Mouse (Mus musculus) midbrain, postnatal 0 days (tissue): ENCODE measurements at regions not wholly inside any gene's neighbourhood (a gene's known extent, or its start where the extent isn't known, plus 50 kb on each side); places are given as distances from the start of the nearest gene placed in this dataset.

ENCODE experiments used
- ATAC-seq: fragments of 200-750 bp; cut with Nextera tagmentation; 2 replicates; pipeline ENCODE4 v1.8.0; 2017; ENCODE audit warnings: moderate number of reproducible peaks, mild to moderate bottlenecking, moderate TSS enrichment, moderate library complexity; ENCODE audit not compliant: low FRiP score
- DNase-seq: peaks from one replicate; pipeline ENCODE4 v3.0.0-alpha.2; 2015; ENCODE audit warnings: low spot score
- H3K27ac ChIP-seq: fragments of 300-500 bp; sonication (generic); 2 replicates; pipeline ENCODE4 v1.5.1; 2014; ENCODE audit warnings: low read depth, mild to moderate bottlenecking, low read length, mixed read lengths
- H3K27me3 ChIP-seq: fragments of 300-500 bp; sonication (generic); 2 replicates; pipeline ENCODE4 v1.6.1; 2014; ENCODE audit warnings: low read length, control low read depth, mixed read lengths; ENCODE audit not compliant: insufficient read depth
- H3K36me3 ChIP-seq: fragments of 300-500 bp; sonication (generic); 2 replicates; pipeline ENCODE4 v1.6.1; 2014; ENCODE audit warnings: low read length, control low read depth, mixed read lengths; ENCODE audit not compliant: insufficient read depth
- H3K4me1 ChIP-seq: fragments of 300-500 bp; sonication (generic); 2 replicates; pipeline ENCODE4 v1.6.1; 2014; ENCODE audit warnings: mild to moderate bottlenecking, control low read depth, antibody characterized with exemption, low read length, mixed read lengths; ENCODE audit not compliant: insufficient read depth
- H3K4me2 ChIP-seq: fragments of 300-500 bp; sonication (generic); 2 replicates; pipeline ENCODE4 v1.6.1; 2014; ENCODE audit warnings: low read depth, mild to moderate bottlenecking, low read length, mixed read lengths; ENCODE audit not compliant: poor library complexity, severe bottlenecking
- H3K4me3 ChIP-seq: fragments of 300-500 bp; sonication (generic); 2 replicates; pipeline ENCODE4 v1.5.1; 2014; ENCODE audit warnings: low read depth, mild to moderate bottlenecking, low read length, moderate library complexity
- H3K9ac ChIP-seq: fragments of 300-500 bp; sonication (generic); replicated peaks from 2 replicates; pipeline ENCODE4 v1.6.1; 2014; ENCODE audit warnings: mild to moderate bottlenecking, low read length, moderate library complexity, mixed read lengths; ENCODE audit not compliant: poor library complexity, severe bottlenecking
- H3K9me3 ChIP-seq: fragments of 300-500 bp; sonication (generic); 2 replicates; pipeline ENCODE4 v1.6.1; 2016; ENCODE audit warnings: low read length, control low read depth
- CTCF ChIP-seq: IDR thresholded peaks from 2 replicates; pipeline ENCODE4 v1.5.1; 2016; ENCODE audit warnings: antibody characterized with exemption, mild to moderate bottlenecking
- WGBS: fragments of 180-500 bp; shearing (Covaris S2); extraction: QIAGEN DNeasy Blood & Tissue Kit; methylation state at CpG from one replicate; pipeline ENCODE4 v1.1.7; 2014; 5-methylcytosine and 5-hydroxymethylcytosine counted together

DNA sequence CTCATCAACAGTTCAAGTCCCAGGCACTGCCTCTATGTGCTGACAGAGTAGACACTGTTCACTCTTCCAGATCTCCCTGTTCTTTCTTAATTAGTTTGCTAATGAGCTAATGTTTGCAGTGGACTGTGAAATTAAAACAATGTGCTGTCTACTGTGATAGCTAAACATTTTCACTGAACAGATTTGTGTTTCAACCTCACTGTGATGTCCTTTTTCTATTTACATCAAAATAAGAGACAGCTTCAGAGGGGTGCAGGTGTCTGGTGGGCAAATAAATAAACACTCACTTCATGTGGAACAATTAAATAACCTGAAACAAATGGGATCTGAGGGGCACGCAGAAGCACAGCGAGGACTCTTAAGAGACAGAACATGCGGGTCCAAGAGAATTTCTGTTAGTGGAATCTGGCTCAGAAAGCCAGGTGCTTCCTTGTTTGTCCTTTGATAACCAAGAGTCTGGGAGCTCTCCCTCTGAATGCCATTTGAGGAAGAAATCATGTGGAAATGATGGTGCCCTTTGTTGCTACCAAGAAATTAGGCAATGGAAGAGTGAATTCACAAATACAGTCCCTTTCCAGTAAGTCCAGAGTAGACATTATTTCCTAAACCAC is 269.6 kb upstream of the Luzp2 start:
- no peaks in the 10 kb centered on the region for H3K9me3 ChIP-seq
- no peaks in the 10 kb centered on the region for H3K36me3 ChIP-seq
- H3K4me3 ChIP-seq = no peak overlapping the region
- H3K9ac ChIP-seq = no peak overlapping the region
- no peaks in the 10 kb centered on the region for H3K4me1 ChIP-seq
- no peak for ATAC-seq
- TF ChIP-seq CTCF = no peak
- no peak overlapping the region for H3K27ac ChIP-seq
- DNase-seq = peak; percentile 61
- no peaks in the 10 kb centered on the region for H3K27me3 ChIP-seq
- 68% methylated on average over 3 of the region's 3 CpGs for WGBS
- H3K4me2 ChIP-seq = no peak overlapping the region

DNA sequence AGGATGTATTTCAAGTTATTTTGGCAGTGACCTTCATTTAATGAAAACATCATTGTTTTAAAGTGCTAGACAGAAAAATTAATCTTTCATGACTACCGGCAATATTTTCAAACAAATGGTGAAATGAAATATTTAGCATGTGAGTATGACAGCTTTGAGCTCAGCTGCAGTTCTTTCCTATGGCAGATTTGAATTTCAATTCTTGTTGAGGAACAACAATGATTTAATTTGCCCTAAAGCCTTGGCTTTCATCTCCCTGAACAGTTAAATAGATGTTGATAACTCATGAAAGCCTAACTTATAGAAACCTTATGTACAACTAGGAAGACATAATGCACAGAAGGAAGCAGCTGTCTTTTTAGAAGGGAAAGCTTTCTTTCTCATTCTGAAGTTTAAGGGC is 235.5 kb upstream of the Luzp2 start:
- Histone ChIP-seq H3K4me2 (no peak overlapping the region), H3K9ac (no peak overlapping the region), H3K4me1 (no peaks in the 10 kb centered on the region), H3K9me3 (no peaks in the 10 kb centered on the region), H3K4me3 (no peak overlapping the region), H3K27me3 (no peaks in the 10 kb centered on the region), H3K27ac (no peak overlapping the region), H3K36me3 (no peaks in the 10 kb centered on the region)
- WGBS = 39% methylated on average over 1 of the region's 1 CpGs
- no peak for ATAC-seq
- DNase-seq = no peak
- TF ChIP-seq CTCF = no peak

DNA sequence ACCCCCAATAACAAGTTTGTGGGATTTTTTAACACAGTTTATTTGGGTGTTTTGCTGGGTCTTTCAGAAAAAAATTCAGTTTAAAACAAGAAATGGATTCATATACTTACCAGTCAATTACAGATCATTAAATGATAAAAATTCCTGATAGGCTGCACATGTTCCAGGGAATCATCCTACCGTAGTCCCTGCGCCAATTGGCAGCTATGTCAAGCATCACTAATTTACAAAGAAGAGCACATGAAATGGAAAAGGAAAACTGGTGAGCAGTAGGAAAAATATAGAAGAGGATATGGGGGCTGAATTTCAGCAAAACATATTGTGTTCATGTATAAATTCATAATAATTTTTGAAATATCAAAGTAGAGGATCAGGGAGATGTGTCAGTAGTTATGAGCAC is 212.9 kb upstream of the Luzp2 start:
- H3K27ac ChIP-seq = no peak overlapping the region
- 82% methylated on average over 2 of the region's 2 CpGs for WGBS
- no peak overlapping the region for H3K9ac ChIP-seq
- no peak for DNase-seq
- no peak for ATAC-seq
- H3K4me3 ChIP-seq = no peak overlapping the region
- H3K9me3 ChIP-seq = no peaks in the 10 kb centered on the region
- no peaks in the 10 kb centered on the region for H3K27me3 ChIP-seq
- H3K4me2 ChIP-seq = no peak overlapping the region
- no peaks in the 10 kb centered on the region for H3K36me3 ChIP-seq
- no peak for TF ChIP-seq CTCF
- H3K4me1 ChIP-seq = no peaks in the 10 kb centered on the region

DNA sequence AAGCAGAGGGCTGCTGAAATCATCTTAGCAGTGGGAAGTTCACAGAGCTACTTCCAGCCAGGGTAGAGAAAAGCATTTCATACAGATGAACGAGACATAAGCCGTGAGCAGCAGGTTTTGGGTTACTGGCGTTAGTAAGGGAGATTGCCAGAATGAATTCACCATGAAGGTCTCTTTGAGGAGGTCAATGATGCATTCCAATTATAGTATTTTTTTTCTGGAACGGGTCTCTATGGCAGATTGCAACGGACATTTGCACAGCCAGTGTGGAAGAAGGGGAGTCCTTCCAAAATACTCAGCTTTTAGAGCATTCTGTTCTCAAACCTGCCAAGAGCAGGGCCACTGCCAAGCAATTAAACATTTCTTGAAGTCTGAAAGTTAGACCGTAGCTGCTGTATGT is 201.4 kb upstream of the Luzp2 start:
- Histone ChIP-seq H3K27ac (no peak overlapping the region), H3K4me1 (no peaks in the 10 kb centered on the region; the same call in 1 of the 2 replicates), H3K36me3 (no peaks in the 10 kb centered on the region), H3K9me3 (no peaks in the 10 kb centered on the region), H3K4me3 (no peak overlapping the region), H3K4me2 (no peak overlapping the region), H3K27me3 (no peaks in the 10 kb centered on the region), H3K9ac (no peak overlapping the region)
- ATAC-seq (no peak), DNase-seq (peak; percentile 54)
- no peak for TF ChIP-seq CTCF
- 51% methylated on average over 6 of the region's 6 CpGs for WGBS

DNA sequence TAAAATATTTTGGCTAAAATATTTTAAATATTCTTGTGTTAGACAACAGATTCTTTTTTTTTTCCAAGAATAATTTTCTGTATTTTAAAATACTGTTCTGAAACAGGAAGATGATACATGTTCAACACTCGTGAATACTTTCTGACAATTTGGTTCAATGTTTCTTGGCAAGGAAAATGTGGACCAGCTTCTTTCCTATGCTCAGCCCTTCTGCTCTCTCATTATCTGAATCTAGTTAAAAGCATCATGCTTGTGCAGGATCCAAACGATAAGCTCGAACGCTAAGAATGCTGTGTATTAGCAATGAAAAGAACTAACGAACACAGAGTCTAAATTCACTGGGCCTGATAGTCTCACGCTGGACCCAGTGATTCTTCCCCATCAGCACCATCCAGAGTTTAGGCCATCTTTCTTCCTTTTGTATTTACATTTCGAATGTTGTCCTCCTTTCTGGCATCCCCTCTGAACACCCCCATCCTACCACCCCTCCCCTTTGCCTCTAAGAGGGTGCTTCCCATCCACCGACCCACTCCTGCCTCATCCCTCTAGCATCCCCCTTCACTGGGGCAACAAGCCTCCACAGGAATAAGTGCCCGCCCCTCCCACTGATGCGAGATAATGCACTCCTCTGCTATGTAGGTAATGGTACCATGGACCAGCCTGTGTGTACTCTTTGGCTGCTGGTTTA is 200.8 kb upstream of the Luzp2 start:
- H3K27me3 ChIP-seq = no peaks in the 10 kb centered on the region
- H3K9ac ChIP-seq = no peak overlapping the region
- 85% methylated on average over 10 of the region's 10 CpGs for WGBS
- no peak for ATAC-seq
- peak; percentile 31 for DNase-seq
- H3K36me3 ChIP-seq = no peaks in the 10 kb centered on the region
- no peak for TF ChIP-seq CTCF
- H3K9me3 ChIP-seq = no peaks in the 10 kb centered on the region
- H3K27ac ChIP-seq = no peak overlapping the region
- H3K4me2 ChIP-seq = no peak overlapping the region
- no peak overlapping the region for H3K4me3 ChIP-seq
- H3K4me1 ChIP-seq = no peaks in the 10 kb centered on the region; the same call in 1 of the 2 replicates

DNA sequence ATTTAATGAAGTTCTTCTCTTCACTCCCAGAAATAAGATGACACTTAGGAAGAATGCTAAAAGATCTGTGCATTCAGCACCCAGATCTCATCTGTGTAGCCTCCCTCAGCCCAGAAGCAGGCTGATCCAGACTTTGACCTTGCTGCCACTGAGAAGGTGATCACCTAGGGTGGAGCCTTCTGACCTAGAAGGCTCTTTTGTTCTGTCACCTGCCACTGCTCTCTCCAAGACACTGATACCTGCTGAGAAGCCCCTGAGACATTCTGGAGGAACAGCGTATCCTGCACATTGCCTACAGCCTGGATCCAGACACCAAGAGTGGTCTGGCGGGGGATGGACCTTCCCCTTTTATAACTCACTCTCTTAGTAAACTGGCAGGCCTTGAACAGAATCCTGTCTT is 190.0 kb upstream of the Luzp2 start:
- Histone ChIP-seq H3K9ac (no peak overlapping the region), H3K4me3 (no peak overlapping the region), H3K4me1 (no peaks in the 10 kb centered on the region), H3K36me3 (no peaks in the 10 kb centered on the region), H3K27ac (no peak overlapping the region), H3K9me3 (no peaks in the 10 kb centered on the region), H3K27me3 (no peaks in the 10 kb centered on the region), H3K4me2 (no peak overlapping the region)
- WGBS = 82% methylated on average over 2 of the region's 2 CpGs
- ATAC-seq (no peak), DNase-seq (no peak)
- no peak for TF ChIP-seq CTCF
